Mouse (Mus musculus) myocyte (in vitro differentiated cells): ENCODE results near the gene Agap1. TPM values are rescaled to one million over a fixed set of nuclear protein-coding genes. Genes with fewer than 3 reads are reported as not detected.

Experiments
- H3K27me3 ChIP-seq: one replicate; pipeline ENCODE4 v1.6.1; 2011; ENCODE audit not compliant: control insufficient read depth, insufficient read depth, insufficient read length
- H3K36me3 ChIP-seq: one replicate; pipeline ENCODE4 v1.6.1; 2011; ENCODE audit not compliant: control insufficient read depth, insufficient read depth
- H3K4me2 ChIP-seq: one replicate; pipeline ENCODE4 v1.6.1; 2011; ENCODE audit warnings: low read depth, control low read depth
- H3K4me3 ChIP-seq: one replicate; pipeline ENCODE4 v1.5.1; 2011; ENCODE audit warnings: mild to moderate bottlenecking, control low read depth, moderate library complexity
- H3K79me2 ChIP-seq: one replicate; pipeline ENCODE4 v1.6.1; 2011; ENCODE audit not compliant: control insufficient read depth, insufficient read depth
- H3ac ChIP-seq: one replicate; pipeline ENCODE4 v1.6.1; 2011; ENCODE audit not compliant: control insufficient read depth, insufficient read length
- CEBPB ChIP-seq: IDR thresholded peaks from 2 replicates; pipeline ENCODE4 v1.6.1; 2011; ENCODE audit warnings: mild to moderate bottlenecking, moderate library complexity; ENCODE audit not compliant: poor library complexity, insufficient read depth, severe bottlenecking
- E2F4 ChIP-seq: IDR thresholded peaks from one replicate; pipeline ENCODE4 v1.6.1; 2011; ENCODE audit warnings: mild to moderate bottlenecking, control low read depth, moderate library complexity; ENCODE audit not compliant: insufficient read depth
- MAX ChIP-seq: IDR thresholded peaks from one replicate; pipeline ENCODE4 v1.6.1; 2011; ENCODE audit warnings: low read depth, mild to moderate bottlenecking, control low read depth
- MYOD1 ChIP-seq, 3 experiments: IDR thresholded peaks; one replicate each; pipeline ENCODE4 v1.6.1; 2011; ENCODE audit warnings: control low read depth in 2 of 3, low read depth in 2 of 3, mild to moderate bottlenecking in 2 of 3, moderate library complexity in 1 of 3; ENCODE audit not compliant: insufficient read length in 2 of 3, control insufficient read depth in 1 of 3
- MYOG ChIP-seq, 3 experiments: IDR thresholded peaks; one replicate each; pipeline ENCODE4 v1.6.1; 2011; ENCODE audit warnings: control low read depth in 2 of 3, low read depth in 2 of 3, mild to moderate bottlenecking in 2 of 3; ENCODE audit not compliant: insufficient read length in 2 of 3, control insufficient read depth in 1 of 3, insufficient read depth in 1 of 3
- POLR2A ChIP-seq: IDR thresholded peaks from one replicate; pipeline ENCODE4 v1.6.1; 2011; ENCODE audit warnings: low read depth, mild to moderate bottlenecking, control low read depth, moderate library complexity; ENCODE audit not compliant: insufficient read length
- POLR2AphosphoS2 ChIP-seq: IDR thresholded peaks from one replicate; pipeline ENCODE4 v1.6.1; 2011; ENCODE audit warnings: low read depth, control low read depth; ENCODE audit not compliant: insufficient read length
- REST ChIP-seq: IDR thresholded peaks from one replicate; pipeline ENCODE4 v1.6.1; 2011; ENCODE audit warnings: mild to moderate bottlenecking, control low read depth, moderate library complexity; ENCODE audit not compliant: insufficient read depth, insufficient read length
- SRF ChIP-seq: IDR thresholded peaks from one replicate; pipeline ENCODE4 v1.6.1; 2011; ENCODE audit warnings: low read depth; ENCODE audit not compliant: control insufficient read depth, insufficient read length
- TCF12 ChIP-seq: IDR thresholded peaks from one replicate; pipeline ENCODE4 v1.6.1; 2011; ENCODE audit warnings: mild to moderate bottlenecking, control low read depth; ENCODE audit not compliant: poor library complexity, insufficient read depth, severe bottlenecking
- TCF3 ChIP-seq: IDR thresholded peaks from one replicate; pipeline ENCODE4 v1.6.1; 2011; ENCODE audit warnings: low read depth, control low read depth; ENCODE audit not compliant: insufficient read length
- USF1 ChIP-seq: IDR thresholded peaks from one replicate; pipeline ENCODE4 v1.6.1; 2011; ENCODE audit warnings: low read depth, mild to moderate bottlenecking, control low read depth, moderate library complexity
- polyA plus RNA-seq: library from polyadenylated mRNA; unstranded; fragments of >200 nt; fragmentation: generic; extraction: Trizol; gene quantifications from one replicate; pipeline ENCODE4 v1.2.1, GENCODE M21; 2012; ENCODE audit warnings: missing spikeins

Agap1 gene
- polyA plus RNA-seq, 1 experiment: 48.9 TPM

- Histone ChIP-seq H3K27me3 (peaks cover 80% of the 10 kb centered on the region), H3K4me2 (no peak overlapping the region), H3K79me2 (no peaks in the 10 kb centered on the region), H3K4me3 (no peak overlapping the region), H3ac (no peak overlapping the region), H3K36me3 (no peaks in the 10 kb centered on the region)
- no peak for TF ChIP-seq TCF12
- TF ChIP-seq POLR2AphosphoS2: no peak
- no peak for TF ChIP-seq TCF3
- no peak for TF ChIP-seq E2F4
- TF ChIP-seq CEBPB: no peak
- TF ChIP-seq MYOG (IDR thresholded peaks at IDR 0.05; ENCODE audit: control insufficient read depth in 1 of 3, insufficient read depth in 1 of 3, insufficient read length in 2 of 3, low read depth in 2 of 3): no peak
- no peak for TF ChIP-seq SRF
- no peak for TF ChIP-seq USF1
- no peak for TF ChIP-seq REST
- no peak for TF ChIP-seq POLR2A
- TF ChIP-seq MAX: no peak
- no peak for TF ChIP-seq MYOD1 (IDR thresholded peaks at IDR 0.05; ENCODE audit: control insufficient read depth in 1 of 3, insufficient read length in 2 of 3, low read depth in 2 of 3)
Observed at GRCm38 (mm10) chr1:89933786-89934185, 479.2 kb downstream of the Agap1 start.

GRCm38 (mm10) chr1:89934316-89935260 is 480.0 kb downstream of the Agap1 start:
- H3K79me2 ChIP-seq: no peaks in the 10 kb centered on the region
- no peak overlapping the region for H3K4me3 ChIP-seq
- no peak overlapping the region for H3K4me2 ChIP-seq
- TF ChIP-seq CEBPB (no peak), E2F4 (no peak), TCF12 (no peak)
- H3ac ChIP-seq: no peak overlapping the region
- H3K36me3 ChIP-seq: no peaks in the 10 kb centered on the region
- peaks cover 72% of the 10 kb centered on the region for H3K27me3 ChIP-seq

GRCm38 (mm10) chr1:89935493-89936348 is 481.1 kb downstream of the Agap1 start:
- H3K27me3 ChIP-seq: peaks cover 61% of the 10 kb centered on the region
- H3K36me3 ChIP-seq: no peaks in the 10 kb centered on the region
- no peak for TF ChIP-seq MYOD1 (IDR thresholded peaks at IDR 0.05; ENCODE audit: control insufficient read depth in 1 of 3, insufficient read length in 2 of 3, low read depth in 2 of 3)
- TF ChIP-seq E2F4: no peak
- TF ChIP-seq SRF: no peak
- no peak for TF ChIP-seq TCF12
- H3K4me2 ChIP-seq: no peak overlapping the region
- no peak overlapping the region for H3ac ChIP-seq
- no peak overlapping the region for H3K4me3 ChIP-seq
- no peaks in the 10 kb centered on the region for H3K79me2 ChIP-seq

- Histone ChIP-seq H3K4me3 (no peak overlapping the region), H3K27me3 (peaks cover 35% of the 10 kb centered on the region), H3ac (no peak overlapping the region), H3K79me2 (no peaks in the 10 kb centered on the region), H3K4me2 (no peak overlapping the region), H3K36me3 (no peaks in the 10 kb centered on the region)
- TF ChIP-seq MYOG (IDR thresholded peaks at IDR 0.05; ENCODE audit: control insufficient read depth in 1 of 3, insufficient read depth in 1 of 3, insufficient read length in 2 of 3, low read depth in 2 of 3) (no peak), TCF3 (no peak), POLR2AphosphoS2 (no peak), MYOD1 (IDR thresholded peaks at IDR 0.05; ENCODE audit: control insufficient read depth in 1 of 3, insufficient read length in 2 of 3, low read depth in 2 of 3) (no peak), CEBPB (no peak), MAX (no peak), POLR2A (no peak), SRF (no peak), TCF12 (no peak), REST (no peak), USF1 (no peak), E2F4 (no peak)
Observed at GRCm38 (mm10) chr1:89938884-89939595, 484.4 kb downstream of the Agap1 start.
